Mouse (Mus musculus) 3T3-L1 (cell line): Measurements from ENCODE around the gene Crnkl1.
"Not testable (repeated sequence)": the region's sequence is repeated elsewhere in the genome, so short reads cannot be mapped to it uniquely, and the experiment has no call there.

Source experiments
- DNase-seq: peaks from one replicate; pipeline ENCODE4 v3.0.0-alpha.2; 2015; ENCODE audit warnings: low read depth, low spot score

Gene Crnkl1

DNA sequence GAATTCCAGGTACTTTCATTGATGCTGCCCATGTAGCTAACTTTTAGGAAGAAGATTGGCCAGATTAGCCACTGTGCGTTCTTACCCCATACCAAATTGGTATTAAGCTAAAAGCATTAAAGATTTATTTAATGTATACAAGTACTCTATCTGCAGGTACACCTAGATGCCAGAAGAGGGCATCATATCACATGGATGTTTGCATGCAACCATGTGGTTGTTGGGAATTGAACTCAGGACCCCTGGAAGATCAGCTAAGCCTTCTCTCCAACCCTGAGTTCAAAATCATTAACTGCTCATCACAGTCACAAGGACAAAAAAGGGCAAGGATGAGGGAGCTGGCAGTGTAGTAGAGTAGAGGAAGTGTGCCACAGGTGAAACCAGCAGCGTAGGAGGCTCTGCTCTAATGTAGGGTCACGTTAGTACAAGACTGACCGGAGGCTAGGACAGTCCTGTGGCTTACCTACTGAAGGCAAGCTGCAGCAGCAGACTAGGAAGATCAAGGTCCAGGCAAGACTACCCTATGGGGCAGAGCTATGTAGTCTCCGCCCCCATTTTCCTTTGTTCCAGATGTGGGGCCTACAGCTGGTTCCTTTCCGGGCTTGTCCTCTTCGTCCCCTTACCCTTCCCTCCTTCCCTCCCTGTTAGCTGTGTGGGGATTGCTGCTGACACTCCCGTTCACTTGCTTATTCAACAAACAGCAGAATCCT is 13.7 kb downstream of the Crnkl1 start:
- DNase-seq = peak; percentile 37

DNA sequence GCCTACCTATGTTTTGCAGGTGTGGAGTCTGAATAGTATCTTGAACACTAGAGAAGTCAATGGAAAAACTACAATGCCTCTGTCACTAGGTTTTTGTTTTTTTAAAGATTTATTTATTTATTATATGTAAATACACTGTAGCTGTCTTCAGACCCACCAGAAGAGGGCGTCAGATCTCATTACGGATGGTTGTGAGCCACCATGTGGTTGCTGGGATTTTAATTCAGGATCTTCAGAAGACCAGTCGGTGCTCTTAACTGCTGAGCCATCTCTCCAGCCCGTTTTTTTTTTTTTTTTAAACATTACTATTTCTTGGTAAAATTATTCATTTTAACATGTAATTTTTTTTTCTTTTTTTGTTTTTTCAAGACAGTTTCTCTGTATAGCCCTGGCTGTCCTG is 28.9 kb downstream of the Crnkl1 start:
- DNase-seq = peak; percentile 17

DNA sequence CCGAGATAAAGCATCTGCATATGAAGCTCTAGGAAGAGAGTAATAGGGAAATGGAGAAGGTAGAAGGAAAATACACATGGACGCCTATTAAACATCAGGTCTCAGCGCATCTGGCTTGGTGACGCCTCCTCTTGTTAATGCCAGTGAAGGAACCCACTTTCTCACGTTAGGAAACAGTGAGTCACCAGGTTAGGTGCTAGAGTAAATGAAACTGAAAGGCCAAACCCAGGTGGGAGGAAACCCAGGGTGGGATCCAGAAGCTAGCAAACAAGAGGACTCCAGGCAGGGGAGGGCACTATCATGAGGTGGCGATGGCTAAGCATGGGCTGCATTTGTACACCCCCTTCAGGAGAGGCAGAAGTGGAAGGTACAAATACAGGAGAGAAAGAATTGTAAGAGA is 29.7 kb downstream of the Crnkl1 start:
- DNase-seq = peak; percentile 54

DNA sequence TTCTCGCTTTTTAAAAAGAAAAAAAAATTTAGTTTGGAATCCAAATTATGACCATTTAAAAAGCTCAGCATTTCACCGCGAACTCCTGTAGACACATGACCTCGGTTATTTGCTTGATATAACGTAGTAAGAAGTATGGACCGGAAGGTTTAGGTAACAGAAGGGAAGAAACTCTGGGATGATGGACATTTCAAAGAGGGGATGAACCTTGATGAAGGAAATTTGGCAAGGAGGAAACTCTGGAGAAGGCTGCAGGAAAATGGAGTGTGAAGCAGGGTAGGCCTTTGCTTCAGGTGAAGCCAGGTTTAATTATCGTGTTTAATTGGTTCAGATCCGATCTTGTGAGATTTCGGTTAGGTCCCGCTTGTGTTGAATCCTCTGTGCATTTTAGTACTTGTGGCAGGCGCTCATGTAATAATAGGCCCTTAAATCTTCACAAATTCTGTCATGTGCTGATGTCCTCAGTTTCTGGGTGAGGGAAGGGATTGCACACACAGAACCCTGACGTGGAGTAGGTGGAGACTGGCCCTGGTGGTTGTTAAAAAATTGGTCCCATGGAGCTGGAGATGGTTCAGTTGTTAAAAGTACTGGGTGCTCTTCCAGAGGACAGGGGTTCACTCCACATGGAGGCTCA is 30.7 kb downstream of the Crnkl1 start:
- DNase-seq = peak; percentile 54

DNA sequence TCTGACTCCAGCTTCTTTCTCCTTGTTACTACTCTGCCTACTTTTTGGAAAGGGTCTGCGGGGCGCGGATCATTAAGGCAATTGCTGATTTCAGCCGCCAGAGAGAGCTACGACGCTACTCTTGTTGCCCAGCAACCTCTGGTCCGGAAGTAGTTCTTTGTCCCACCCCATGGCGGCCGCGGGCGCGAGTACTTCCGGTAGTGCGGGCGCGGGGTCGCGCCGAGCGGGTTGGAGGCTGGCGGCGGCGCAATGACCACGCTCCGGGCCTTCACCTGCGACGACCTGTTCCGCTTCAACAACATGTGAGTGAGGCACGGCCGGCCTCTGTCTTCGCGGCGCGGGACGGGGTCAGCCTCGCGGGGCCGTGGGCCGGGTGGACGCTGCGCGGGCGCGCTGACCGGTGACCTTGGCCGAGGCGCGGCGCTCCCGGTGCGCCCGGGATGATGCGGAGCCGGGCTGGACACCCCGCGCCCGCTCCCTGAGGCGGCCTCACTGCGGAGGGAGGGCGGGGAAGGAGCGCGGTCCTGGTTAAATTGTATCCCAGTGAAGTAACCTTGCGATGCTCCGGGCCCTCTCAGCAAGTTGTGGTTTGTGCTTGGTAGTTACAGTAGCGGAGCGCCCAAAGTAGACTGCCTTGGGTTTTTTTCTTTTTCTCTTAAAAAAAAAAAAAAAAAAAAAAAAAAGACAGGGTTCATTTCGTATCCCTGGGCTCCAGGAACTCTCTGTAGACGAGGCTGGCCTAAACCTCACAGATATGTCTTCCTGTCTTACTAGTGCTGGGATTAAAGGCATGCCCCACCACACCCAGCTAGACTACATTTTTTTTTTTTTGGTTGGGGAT is 31.5 kb downstream of the Crnkl1 start:
- peak; percentile 92 for DNase-seq

DNA sequence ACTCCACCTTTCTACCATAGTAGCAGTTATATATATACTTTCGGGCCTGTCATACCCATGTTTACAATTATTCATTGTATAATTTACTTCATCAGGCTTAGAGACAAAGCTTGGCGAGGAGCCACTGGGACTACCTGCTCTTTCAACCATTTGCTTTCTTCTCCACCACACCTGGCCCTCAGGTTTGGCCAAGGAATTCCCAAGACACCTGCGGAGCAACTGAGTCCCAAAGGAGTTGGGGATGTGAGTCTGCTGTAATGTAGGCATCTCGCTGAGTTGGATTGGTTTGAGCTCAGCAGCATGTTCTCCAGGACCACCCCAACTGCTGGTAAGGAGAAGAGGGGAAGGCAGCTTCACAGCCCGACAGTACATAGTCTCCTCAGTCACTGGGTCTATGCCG is 33.0 kb downstream of the Crnkl1 start, which contains the start of gene Naa20:
TSS of gene Naa20 (plus strand) at position 239 of the 400 bp plus-strand sequence.
- DNase-seq = no peak

DNA sequence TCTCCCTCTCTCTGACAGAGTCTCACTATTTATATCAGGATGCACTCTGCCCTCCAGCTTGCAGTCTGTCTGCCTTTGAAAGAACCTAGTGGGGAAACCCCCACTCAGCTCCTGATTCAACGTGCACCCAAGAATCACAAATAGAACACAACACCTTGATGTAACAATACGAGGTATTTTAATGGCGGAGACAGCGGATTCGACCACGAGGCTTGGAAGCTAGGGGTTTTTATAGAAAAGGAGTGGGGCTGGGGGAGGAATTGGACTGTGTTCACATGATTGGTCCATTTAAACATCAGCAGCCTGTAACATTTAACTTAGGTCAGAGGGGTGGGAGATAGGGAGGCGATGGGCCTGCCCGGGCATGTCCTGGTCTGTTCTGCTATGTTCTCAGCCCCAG is 34.5 kb downstream of the Crnkl1 start:
- not testable (repeated sequence) for DNase-seq

DNA sequence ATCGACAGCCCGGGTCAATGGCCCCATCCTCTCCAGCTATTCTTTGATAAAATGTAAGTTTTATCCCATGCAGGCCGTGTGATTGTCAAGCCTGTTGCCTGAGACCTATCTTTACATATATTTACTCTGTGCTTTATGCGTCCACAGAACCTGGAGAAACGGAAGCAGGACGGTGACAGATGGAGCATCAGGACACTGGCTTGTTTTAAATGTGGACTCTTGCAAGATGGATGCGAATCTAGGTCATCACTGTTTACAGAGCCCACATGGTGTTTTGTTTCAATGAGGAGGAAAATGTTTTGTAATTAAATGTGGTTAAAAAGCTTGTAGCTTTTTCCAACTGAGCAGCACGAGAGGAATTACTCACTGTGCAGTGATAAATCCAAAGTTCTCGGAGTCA is 36.7 kb downstream of the Crnkl1 start:
- no peak for DNase-seq

DNA sequence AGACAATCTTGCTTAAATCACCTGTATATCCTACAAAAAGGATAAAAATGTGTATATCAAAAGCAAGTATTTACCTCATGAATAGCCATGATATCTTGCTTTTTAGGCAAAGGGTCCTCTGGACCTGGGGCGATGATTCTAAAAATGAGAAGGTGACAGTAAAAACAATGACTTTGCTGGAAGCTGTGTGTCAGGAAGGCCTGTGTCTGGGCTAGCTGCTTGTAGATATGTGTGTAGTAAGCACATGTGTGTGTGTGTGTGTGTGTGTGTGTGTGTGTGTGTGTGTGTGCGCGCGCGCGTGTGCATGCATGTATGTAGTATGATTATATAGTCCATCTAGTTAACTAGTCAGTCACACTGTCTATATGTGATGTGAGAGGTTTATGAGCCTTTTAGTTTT is 41.1 kb downstream of the Crnkl1 start:
- no peak for DNase-seq

DNA sequence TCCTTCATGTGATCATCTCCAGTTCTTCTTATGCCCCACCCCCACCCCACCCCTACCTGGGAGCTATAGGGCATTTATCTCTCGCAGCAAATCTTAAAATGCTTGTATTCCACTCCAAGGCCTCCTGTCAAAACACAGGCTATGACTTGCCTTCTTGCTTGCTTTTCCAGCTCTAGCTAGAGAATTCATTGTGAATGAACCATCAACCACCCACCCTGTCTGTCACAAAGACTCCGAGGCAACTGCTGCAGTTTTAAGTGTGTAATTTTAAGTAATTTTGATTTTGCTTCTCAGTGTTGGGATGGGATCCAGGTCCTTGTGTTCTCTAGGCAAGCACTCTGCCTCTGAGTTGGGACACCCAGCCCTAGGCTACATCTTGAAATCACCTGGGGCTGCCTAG is 44.2 kb downstream of the Crnkl1 start:
- DNase-seq = no peak

DNA sequence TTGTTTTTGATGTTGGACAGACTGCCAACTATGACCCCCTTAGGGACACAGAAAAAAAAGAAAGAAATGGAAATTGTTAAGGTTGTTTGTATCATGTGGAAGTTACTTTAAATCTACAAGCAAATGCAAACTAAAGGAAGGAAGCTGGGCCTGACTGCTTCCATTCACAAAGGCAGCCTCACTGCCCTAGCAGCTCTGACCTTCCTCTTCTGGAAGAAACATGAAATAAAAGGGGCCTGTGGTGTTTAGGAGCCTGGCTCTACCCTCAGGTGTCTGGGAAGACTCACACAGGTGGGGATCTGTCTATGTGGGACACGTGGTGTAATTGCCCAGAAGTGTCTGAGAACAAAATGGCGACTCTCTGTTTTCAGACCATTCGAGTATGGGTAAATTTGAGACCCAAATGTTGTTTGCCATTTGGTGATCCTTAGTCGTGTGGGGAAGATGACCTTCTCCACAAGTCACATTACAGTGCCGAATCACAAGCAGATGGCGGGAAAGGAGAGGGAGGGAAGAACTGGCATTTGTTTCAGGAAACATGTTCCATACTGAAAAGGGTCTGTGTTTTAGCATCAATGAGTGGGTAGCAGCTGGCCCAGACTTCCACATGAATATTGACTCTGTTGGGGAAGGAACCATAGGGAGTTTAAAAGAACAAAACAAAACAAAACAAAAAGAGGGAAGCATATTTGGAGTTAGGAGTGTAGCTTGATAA is 45.9 kb downstream of the Crnkl1 start:
- no peak for DNase-seq

DNA sequence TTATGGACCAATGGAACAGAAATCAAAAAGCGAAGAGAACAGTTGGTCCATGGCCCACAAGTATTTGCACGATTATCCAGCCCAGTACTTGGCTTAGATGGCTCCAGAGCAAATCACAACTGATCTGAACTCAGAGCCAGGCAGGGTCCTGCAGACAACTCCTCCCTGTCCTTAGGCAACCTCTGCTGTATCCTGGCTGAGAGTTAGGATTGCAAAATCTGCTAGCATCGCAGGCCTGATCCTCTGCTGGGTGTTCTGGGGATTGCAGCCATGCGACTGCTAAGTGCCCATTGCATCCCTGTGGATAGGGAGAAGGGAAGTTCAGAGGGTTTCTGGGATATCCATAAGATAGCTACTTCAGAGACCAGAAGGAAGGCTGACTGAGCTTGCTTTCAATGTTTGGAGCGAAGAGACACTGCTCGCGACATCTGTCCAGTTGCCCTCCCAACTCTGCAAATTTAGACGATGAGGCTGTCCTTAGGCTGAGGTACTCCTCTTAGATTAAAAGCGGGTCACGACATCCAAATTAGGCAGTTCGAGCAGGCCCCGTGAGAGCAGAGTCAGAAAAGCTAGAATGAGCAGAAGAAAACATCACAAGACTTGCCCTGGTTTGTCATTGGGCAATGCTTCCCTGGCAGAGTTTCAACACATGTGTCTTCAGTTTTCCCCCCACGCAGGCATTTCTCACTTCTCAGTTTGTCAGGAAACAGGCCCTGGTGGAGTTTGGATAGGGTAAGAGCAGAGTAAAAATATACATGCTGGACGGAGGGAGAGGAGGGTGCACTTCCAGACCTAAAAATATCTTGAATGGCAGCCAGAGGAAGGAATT is 46.7 kb downstream of the Crnkl1 start:
- peak; percentile 91 for DNase-seq

DNA sequence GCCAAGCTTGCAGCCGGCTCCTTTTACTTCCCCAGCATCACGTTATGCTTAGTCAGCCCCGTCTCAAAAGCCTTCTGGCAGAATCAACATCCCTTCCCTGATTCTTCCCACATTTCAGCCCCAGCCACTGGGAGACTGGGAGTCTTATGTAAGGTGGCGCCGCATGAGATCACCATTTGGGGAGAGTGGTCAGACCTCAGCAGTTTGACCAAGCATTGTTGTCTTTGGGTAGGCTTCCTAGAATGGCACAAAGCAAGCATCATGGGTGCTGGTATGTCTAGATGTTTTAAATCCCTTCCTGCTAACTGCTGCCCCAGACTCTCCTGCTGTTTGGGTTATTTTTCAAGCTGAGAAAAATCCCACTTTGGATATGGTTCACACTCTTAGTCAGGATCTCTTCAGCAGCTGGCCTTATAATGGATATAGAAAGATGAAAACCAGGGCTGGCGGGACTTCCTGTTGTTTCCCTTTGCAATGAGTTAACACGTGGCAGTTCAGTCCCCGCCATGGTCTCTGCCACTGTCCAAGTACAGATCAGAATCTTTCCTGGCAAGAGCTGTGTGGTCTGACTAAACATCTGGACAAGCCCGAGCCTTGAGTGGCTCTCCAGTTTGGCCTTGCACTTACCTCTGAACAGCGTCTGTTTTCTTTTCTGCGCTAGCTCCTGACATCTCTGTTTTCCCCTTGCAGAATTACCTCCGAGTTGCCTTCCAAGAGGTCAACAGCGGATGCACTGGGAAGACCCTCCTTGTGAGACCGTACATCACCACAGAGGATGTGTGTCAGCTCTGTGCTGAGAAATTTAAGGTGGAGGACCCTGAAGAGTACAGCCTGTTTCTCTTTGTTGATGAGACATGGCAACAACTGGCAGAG is 49.7 kb downstream of the Crnkl1 start:
- DNase-seq = no peak

DNA sequence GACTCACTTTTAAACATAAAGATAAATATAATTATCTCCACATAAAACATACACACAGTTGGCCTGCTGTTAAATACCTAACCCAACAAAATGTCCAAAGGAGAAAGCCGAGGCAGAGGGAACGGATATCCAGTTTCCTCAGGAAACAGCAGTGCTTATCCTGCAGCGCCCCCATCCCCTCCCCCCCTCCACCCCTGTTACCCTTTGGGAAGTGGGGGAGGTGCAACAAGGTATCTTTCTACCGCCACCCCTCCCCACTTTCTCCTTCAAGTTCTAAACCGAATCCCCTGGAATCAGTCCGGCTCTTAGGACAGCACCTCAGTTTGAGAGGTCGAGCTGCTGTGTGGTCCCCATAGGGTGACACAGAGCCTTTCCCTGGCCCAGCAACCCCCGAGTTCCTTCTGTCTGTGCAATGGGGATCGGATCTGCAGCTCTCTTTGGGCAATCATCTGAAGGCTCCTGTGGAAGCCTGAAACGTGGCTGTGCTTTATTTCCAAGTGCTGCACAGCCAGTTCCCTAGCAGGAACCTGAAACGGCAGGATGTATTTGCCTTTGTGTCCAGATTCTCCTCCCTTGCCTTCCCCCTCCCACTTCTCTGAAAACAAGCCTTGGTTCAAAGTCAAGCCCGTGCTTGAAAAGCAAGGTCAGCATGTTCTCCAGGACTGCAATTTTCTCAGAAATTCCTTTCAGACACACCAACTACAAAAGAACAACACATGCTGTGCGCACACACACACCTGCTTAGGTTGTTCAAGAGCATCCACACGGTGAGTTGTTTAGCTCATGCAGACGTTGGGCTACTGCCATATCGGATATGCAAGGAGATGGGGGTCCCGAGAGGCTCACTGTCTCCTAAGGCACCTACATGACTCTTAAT is 50.5 kb downstream of the Crnkl1 start:
- DNase-seq = no peak

DNA sequence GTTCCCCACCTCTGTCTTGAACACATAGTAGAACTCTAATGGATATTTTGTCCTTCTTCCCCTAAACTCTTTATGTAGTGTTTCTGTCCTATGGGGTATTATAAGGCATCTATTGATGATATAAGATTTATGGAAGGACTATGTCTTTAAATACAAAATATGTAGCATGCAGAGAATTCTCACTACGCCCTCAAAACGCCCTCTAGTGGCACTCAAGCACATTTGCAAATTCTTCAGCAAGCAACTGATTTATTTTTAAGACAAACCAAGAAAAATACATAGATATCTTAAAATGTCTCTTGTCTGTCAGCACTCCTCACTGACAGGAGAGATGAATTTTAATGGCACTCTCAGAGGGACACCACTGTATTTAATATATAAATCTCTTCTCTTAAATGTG is 52.4 kb downstream of the Crnkl1 start:
- DNase-seq = peak; percentile 65

DNA sequence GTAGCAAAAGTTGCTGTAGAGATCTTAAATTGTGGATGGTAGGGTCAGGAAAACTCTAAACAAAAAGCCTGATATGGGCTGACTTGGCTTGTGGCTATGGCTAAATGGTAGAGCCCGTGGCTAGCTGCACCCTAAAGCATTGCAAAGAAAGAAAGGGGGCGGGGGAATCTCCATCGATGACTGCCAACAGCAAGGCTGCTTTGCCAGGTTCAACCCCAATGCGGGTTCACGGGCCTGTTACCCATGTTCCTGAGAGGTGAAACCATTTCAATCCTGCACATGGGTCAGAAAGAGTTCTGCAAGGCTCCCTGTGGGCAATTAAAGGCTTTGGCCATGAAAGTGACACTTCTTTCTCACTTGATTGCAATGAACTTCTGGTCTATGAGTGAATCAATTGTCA is 52.9 kb downstream of the Crnkl1 start:
- no peak for DNase-seq

DNA sequence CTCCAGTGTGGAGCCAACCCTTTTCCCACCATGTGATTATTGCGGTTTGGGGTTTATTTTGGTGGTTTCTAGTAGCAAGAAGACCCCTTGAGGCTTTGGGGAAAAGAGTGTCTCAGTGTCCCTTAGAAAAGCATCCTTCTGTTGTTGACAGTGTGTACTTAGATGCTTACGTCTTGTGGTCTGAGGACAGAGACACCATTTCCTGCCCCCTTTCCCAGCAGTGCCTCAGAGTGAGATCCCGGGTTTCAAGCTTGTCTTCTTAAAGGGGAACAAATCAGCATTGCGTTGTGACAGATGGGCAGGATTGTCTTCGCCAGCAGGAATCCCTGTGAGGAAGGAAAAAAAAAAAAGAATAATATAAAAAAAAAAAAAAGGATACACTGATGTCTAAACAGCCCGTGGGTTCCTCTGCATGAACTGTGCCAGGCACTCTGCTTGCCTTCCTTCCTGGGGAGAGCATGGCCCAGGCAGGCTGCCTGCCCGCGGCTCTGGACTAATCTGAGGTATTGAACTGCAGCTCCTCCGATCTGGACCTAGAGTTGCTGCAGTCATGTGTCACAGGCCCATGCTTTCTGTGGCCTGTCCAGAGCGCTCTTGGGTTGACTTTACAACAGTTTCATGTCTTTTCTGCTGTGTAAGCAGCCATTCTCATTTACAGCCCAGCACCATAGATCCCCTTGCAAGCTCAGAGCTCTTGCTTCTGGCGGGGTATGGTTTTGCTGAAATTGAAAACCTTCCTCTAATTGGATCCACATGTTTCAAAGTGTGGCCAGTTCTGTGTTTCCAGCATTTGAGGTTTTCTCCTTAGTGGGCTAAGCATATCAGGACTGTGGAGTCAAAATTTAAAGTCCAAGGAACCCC is 53.7 kb downstream of the Crnkl1 start:
- DNase-seq = peak; percentile 89

DNA sequence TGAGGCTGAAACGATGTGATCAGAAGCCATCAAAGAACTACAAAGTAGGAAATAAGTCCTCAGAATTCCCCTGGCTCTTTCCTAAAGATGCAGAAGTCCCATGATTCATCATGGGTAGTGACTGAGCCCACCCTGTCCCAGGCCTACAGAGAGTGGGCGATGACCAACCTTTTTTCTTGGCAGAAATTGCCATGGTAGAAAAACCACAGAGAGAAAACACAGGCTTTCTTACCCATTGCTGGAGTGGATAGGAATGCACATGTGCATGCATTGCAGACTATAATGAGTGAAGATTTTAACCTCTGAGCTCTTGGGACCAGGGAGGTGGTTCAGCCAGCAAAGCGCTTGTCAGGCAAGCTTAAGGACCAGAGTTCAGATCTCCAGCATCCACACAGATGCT is 57.6 kb downstream of the Crnkl1 start:
- DNase-seq = peak; percentile 64
